Mouse (Mus musculus) embryonic fibroblast, embryonic 13.5 days (primary cell): ENCODE measurements around the gene Map2k6.

Experiments used
- CTCF ChIP-seq: IDR thresholded peaks from 2 replicates; pipeline ENCODE4 v1.5.1; 2011; ENCODE audit warnings: mild to moderate bottlenecking, control low read depth, low read length, moderate library complexity, borderline replicate concordance; ENCODE audit not compliant: insufficient read depth
- POLR2A ChIP-seq: IDR thresholded peaks from 2 replicates; pipeline ENCODE4 v1.6.1; 2011; ENCODE audit warnings: low read depth, mild to moderate bottlenecking, control low read depth, low read length, moderate library complexity

GRCm38 (mm10) chr11:110396085-110396484 lies 2.8 kb upstream of the Map2k6 start:
- no peak for TF ChIP-seq CTCF
- no peak for TF ChIP-seq POLR2A
